In the genomic region with DNA sequence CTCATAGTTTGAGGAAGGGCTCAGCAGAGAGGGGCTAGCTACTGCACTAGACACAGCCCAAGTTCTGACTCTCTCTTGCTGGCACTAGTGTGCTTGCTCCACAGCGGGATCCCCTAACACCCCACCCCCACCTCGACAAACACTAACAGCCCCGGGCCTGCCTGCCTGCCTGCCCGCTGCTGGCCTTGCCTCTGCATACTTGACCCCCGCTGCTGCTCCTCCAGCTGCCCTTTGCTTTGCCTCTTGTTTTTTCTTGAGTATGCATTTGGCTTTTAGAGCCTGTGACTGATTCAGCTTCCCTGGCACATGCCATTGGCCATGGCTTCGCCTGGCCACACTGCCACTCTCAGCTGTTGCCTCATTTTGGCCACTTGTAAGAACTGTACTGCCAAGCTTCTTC, we compare ENCODE assay signal across 7 mouse cellular contexts. TPM values are rescaled to one million over a fixed set of nuclear protein-coding genes. Genes with fewer than 3 reads are reported as not detected.
DNase-seq lines count a peak whose midpoint lies in the region; ATAC-seq and TF ChIP-seq lines count a peak whose summit lies in the region.

No protein-coding gene starts in this region.

- H3K4me3 ChIP-seq in E14TG2a.4 (replicated peaks; ENCODE audit: low read length), result peak overlapping the region; percentile 23; the same call in 1 of the 2 replicates
- H3K4me3 ChIP-seq in hindbrain, embryonic 11.5 days (ENCODE audit: low read depth, low read length), result no peak overlapping the region
- no peak overlapping the region for H3K4me3 ChIP-seq in lung, embryonic 15.5 days

- no peak overlapping the region for H3K27ac ChIP-seq in hindbrain, embryonic 11.5 days (ENCODE audit: low read depth, low read length)
- peak overlapping the region; percentile 49 for H3K27ac ChIP-seq in lung, embryonic 15.5 days

- peaks cover 13% of the 10 kb centered on the region for H3K4me1 ChIP-seq in E14TG2a.4 (replicated peaks; ENCODE audit: low read depth, low read length)
- no peaks in the 10 kb centered on the region; the same call in 1 of the 2 replicates for H3K4me1 ChIP-seq in hindbrain, embryonic 11.5 days (replicated peaks; ENCODE audit: control insufficient read depth, insufficient read depth, low read length)
- H3K4me1 ChIP-seq in lung, embryonic 15.5 days, result peaks cover 10% of the 10 kb centered on the region

- WGBS in hindbrain, embryonic 11.5 days, result 7% methylated on average over 6 of the region's 6 CpGs
- 18% methylated on average over 6 of the region's 6 CpGs for WGBS in lung, embryonic 15.5 days

- peak overlapping the region; percentile 26 for H3K4me2 ChIP-seq in hindbrain, embryonic 11.5 days (replicated peaks; ENCODE audit: low read depth, low read length)
- H3K4me2 ChIP-seq in lung, embryonic 15.5 days, result peak overlapping the region; percentile 39

- ATAC-seq in hindbrain, embryonic 11.5 days (ENCODE audit: low FRiP score), result no peak; the same call in 1 of the 2 replicates
- no peak for ATAC-seq in lung, embryonic 15.5 days (ENCODE audit: borderline replicate concordance, extremely low read depth, low FRiP score, low TSS enrichment)

- DNase-seq in adipocyte (ENCODE audit: low spot score), result peak; percentile 67
- peak; percentile 51 for DNase-seq in hindbrain, embryonic 11.5 days (ENCODE audit: low spot score)
- DNase-seq in yolk sac, embryonic 10.5 days (ENCODE audit: low spot score), result peak; percentile 69
- no peak for DNase-seq in T-cell, adult 2 months (ENCODE audit: low spot score)
- DNase-seq in left cerebral cortex, postnatal 25 days (ENCODE audit: low spot score in 2 of 2), result no peak

- no peak for TF ChIP-seq CTCF in E14TG2a.4 (conservative IDR thresholded peaks at IDR 0.05; ENCODE audit: low read length)

- H3K27me3 ChIP-seq in E14TG2a.4 (ENCODE audit: insufficient read depth, low read length), result no peaks in the 10 kb centered on the region
- H3K27me3 ChIP-seq in hindbrain, embryonic 11.5 days (ENCODE audit: control insufficient read depth, insufficient read depth, low read length), result no peaks in the 10 kb centered on the region
- H3K27me3 ChIP-seq in lung, embryonic 15.5 days, result no peaks in the 10 kb centered on the region

- no peak overlapping the region for H3K9ac ChIP-seq in hindbrain, embryonic 11.5 days (ENCODE audit: low read depth, low read length)
- no peak overlapping the region for H3K9ac ChIP-seq in lung, embryonic 15.5 days

- intact Hi-C loops in left cerebral cortex, postnatal 25 days (cut with DNase I), result no loop called here

- H3K9me3 ChIP-seq in E14TG2a.4 (ENCODE audit: low read length), result peaks cover 31% of the 10 kb centered on the region
- H3K9me3 ChIP-seq in hindbrain, embryonic 11.5 days (ENCODE audit: control insufficient read depth, low read length), result no peaks in the 10 kb centered on the region
- no peaks in the 10 kb centered on the region; the same call in 1 of the 2 replicates for H3K9me3 ChIP-seq in lung, embryonic 15.5 days

- no peaks in the 10 kb centered on the region for H3K36me3 ChIP-seq in E14TG2a.4 (ENCODE audit: insufficient read depth, low read length)
- no peaks in the 10 kb centered on the region for H3K36me3 ChIP-seq in hindbrain, embryonic 11.5 days (ENCODE audit: control insufficient read depth, insufficient read depth, low read length)
- H3K36me3 ChIP-seq in lung, embryonic 15.5 days, result no peaks in the 10 kb centered on the region

RNA-seq across cellular contexts. Expression of gene Slc38a4, which starts 33.8 kb away (rescaled TPM):
- 36.3 and 39.7 TPM in 2 replicates for polyA plus RNA-seq in hindbrain, embryonic 11.5 days (2014; fragmentation: Nextera tagmentation; extraction: Ambion mirVana)
- 70.0 and 74.0 TPM in 2 replicates for polyA plus RNA-seq in lung, embryonic 15.5 days (2015; fragmentation: Nextera tagmentation; extraction: Ambion mirVana)
- total RNA-seq in left cerebral cortex, postnatal 25 days (2021), result 1 to 10 TPM; 1.2 to 1.4 TPM

Comparison
In these comparisons a context has a peak if more than half of its experiments do, and no peak if none do; other contexts are left out.
1. DNase-seq: peak in adipocyte (single experiment), hindbrain, embryonic 11.5 days (single experiment) and yolk sac, embryonic 10.5 days (single experiment); none in T-cell, adult 2 months (single experiment) and left cerebral cortex, postnatal 25 days (0 of 2).